Mouse (Mus musculus) CH12.LX (cell line): ENCODE data around the gene Olfr270. TPM values are rescaled to one million over a fixed set of nuclear protein-coding genes. Genes with fewer than 3 reads are reported as not detected.

Source experiments
- DNase-seq: peaks from one replicate; pipeline ENCODE4 v3.0.0-alpha.2; 2013; ENCODE audit errors: extremely low read depth
- H3K27ac ChIP-seq: 2 replicates; pipeline ENCODE4 v1.5.1; 2012; ENCODE audit warnings: low read depth, mild to moderate bottlenecking, control low read depth, moderate library complexity; ENCODE audit not compliant: insufficient read depth
- H3K27me3 ChIP-seq: replicated peaks from 2 replicates; pipeline ENCODE3; 2012; ENCODE audit warnings: inconsistent platforms
- H3K36me3 ChIP-seq, 2 experiments: replicated peaks in 1 of 2; 2 replicates each; pipeline versions ENCODE3 to v1.6.1; 2012; ENCODE audit warnings: inconsistent platforms in 1 of 2, low read length in 1 of 2, mild to moderate bottlenecking in 1 of 2, mixed read lengths in 1 of 2, moderate library complexity in 1 of 2; ENCODE audit not compliant: control insufficient read depth in 1 of 2, insufficient read depth in 1 of 2
- H3K4me1 ChIP-seq, 2 experiments: 2 replicates each; pipeline ENCODE4 v1.6.1; 2012; ENCODE audit warnings: inconsistent platforms in 1 of 2, moderate library complexity in 1 of 2; ENCODE audit not compliant: insufficient read depth in 2 of 2, control insufficient read depth in 1 of 2
- H3K4me2 ChIP-seq: 2 replicates; pipeline ENCODE4 v1.6.1; 2012; ENCODE audit warnings: low read depth, mild to moderate bottlenecking, control low read depth; ENCODE audit not compliant: poor library complexity, insufficient read depth, severe bottlenecking
- H3K4me3 ChIP-seq, 3 experiments: fragments of 150-350 bp in 1 of 3; sonication (generic) in 1 of 3; replicated peaks in 1 of 3; 2 replicates each; pipeline versions ENCODE3 to v1.5.1; 2011 to 2012; ENCODE audit warnings: low read depth in 2 of 3, low read length in 2 of 3, mild to moderate bottlenecking in 2 of 3, moderate library complexity in 2 of 3, control low read depth in 1 of 3, improper control_type of control experiment in 1 of 3, inconsistent platforms in 1 of 3, mixed read lengths in 1 of 3; ENCODE audit not compliant: poor library complexity in 1 of 3
- H3K79me2 ChIP-seq: replicated peaks from 2 replicates; pipeline ENCODE4 v1.6.1; 2012; ENCODE audit warnings: mild to moderate bottlenecking, moderate library complexity; ENCODE audit not compliant: control insufficient read depth, poor library complexity, insufficient read depth, severe bottlenecking; ENCODE audit errors: extremely low read depth
- H3K9ac ChIP-seq: 2 replicates; pipeline ENCODE4 v1.6.1; 2012; ENCODE audit warnings: low read depth, mild to moderate bottlenecking, control low read depth, moderate library complexity; ENCODE audit not compliant: insufficient read depth
- H3K9me3 ChIP-seq: replicated peaks from 2 replicates; pipeline ENCODE3; 2012; ENCODE audit warnings: low read length, inconsistent platforms, mixed read lengths
- CHD2 ChIP-seq: IDR thresholded peaks from 2 replicates; pipeline ENCODE4 v1.6.1; 2011; ENCODE audit warnings: low read length, improper control_type of control experiment
- CTCF ChIP-seq, 2 experiments: IDR thresholded peaks in 1 of 2; conservative IDR thresholded peaks in 1 of 2; 2 replicates each; pipeline ENCODE4 v1.5.1; 2011 to 2012; ENCODE audit warnings: low read depth in 2 of 2, low read length in 2 of 2, improper control_type of control experiment in 1 of 2, inconsistent platforms in 1 of 2, mild to moderate bottlenecking in 1 of 2, moderate library complexity in 1 of 2
- ELF1 ChIP-seq: IDR thresholded peaks from 2 replicates; pipeline ENCODE4 v1.6.1; 2014; ENCODE audit warnings: low read depth, mild to moderate bottlenecking, inconsistent platforms, low read length, improper control_type of control experiment
- ETS1 ChIP-seq: conservative IDR thresholded peaks from 2 replicates; pipeline ENCODE4 v1.6.1; 2012; ENCODE audit warnings: low read depth, mild to moderate bottlenecking, inconsistent platforms, low read length, improper control_type of control experiment, moderate library complexity
- GABPA ChIP-seq: IDR thresholded peaks from 2 replicates; pipeline ENCODE4 v1.6.1; 2012; ENCODE audit warnings: low read depth, low read length, improper control_type of control experiment, inconsistent platforms; ENCODE audit not compliant: insufficient replicate concordance
- HCFC1 ChIP-seq: IDR thresholded peaks from 2 replicates; pipeline ENCODE4 v1.6.1; 2012; ENCODE audit warnings: low read depth, mild to moderate bottlenecking, inconsistent platforms, low read length, improper control_type of control experiment
- JUN ChIP-seq: IDR thresholded peaks from 2 replicates; pipeline ENCODE4 v1.6.1; 2011; ENCODE audit warnings: low read depth, mild to moderate bottlenecking, low read length, improper control_type of control experiment, moderate library complexity; ENCODE audit not compliant: insufficient read depth
- MAFK ChIP-seq: IDR thresholded peaks from 2 replicates; pipeline ENCODE4 v1.6.1; 2011; ENCODE audit warnings: low read length, improper control_type of control experiment; ENCODE audit not compliant: insufficient replicate concordance
- MAZ ChIP-seq: IDR thresholded peaks from 2 replicates; pipeline ENCODE4 v1.6.1; 2012; ENCODE audit warnings: low read depth, mild to moderate bottlenecking, inconsistent platforms, low read length, improper control_type of control experiment, moderate library complexity
- MXI1 ChIP-seq: IDR thresholded peaks from 2 replicates; pipeline ENCODE4 v1.6.1; 2011; ENCODE audit warnings: mild to moderate bottlenecking, low read depth, low read length, improper control_type of control experiment
- PAX5 ChIP-seq: IDR thresholded peaks from 2 replicates; pipeline ENCODE4 v1.6.1; 2012; ENCODE audit warnings: low read length, inconsistent platforms, mixed read lengths
- POLR2A ChIP-seq: IDR thresholded peaks from 2 replicates; pipeline ENCODE4 v1.6.1; 2011; ENCODE audit warnings: low read depth, mild to moderate bottlenecking, improper control_type of control experiment, low read length
- RAD21 ChIP-seq: IDR thresholded peaks from 2 replicates; pipeline ENCODE4 v1.6.1; 2011; ENCODE audit warnings: low read depth, mild to moderate bottlenecking, low read length, improper control_type of control experiment, moderate library complexity
- SIN3A ChIP-seq: IDR thresholded peaks from 2 replicates; pipeline ENCODE4 v1.6.1; 2012; ENCODE audit warnings: low read length, improper control_type of control experiment, inconsistent platforms
- SMC3 ChIP-seq: IDR thresholded peaks from 2 replicates; pipeline ENCODE4 v1.6.1; 2011; ENCODE audit warnings: low read depth, low read length, improper control_type of control experiment
- TBP ChIP-seq: conservative IDR thresholded peaks from 2 replicates; pipeline ENCODE4 v1.6.1; 2011; ENCODE audit warnings: low read depth, low read length, improper control_type of control experiment
- TCF12 ChIP-seq: IDR thresholded peaks from 2 replicates; pipeline ENCODE4 v1.6.1; 2014; ENCODE audit warnings: low read depth, mild to moderate bottlenecking, inconsistent platforms, low read length, improper control_type of control experiment
- dilution Hi-C: fragments of 300-500 bp; cut with MboI; formaldehyde crosslinking; loops from 2 replicates; pipeline ENCODE4 v1.14.3; 2020; ENCODE audit warnings: low sequenced_read_pairs; ENCODE audit not compliant: extremely low pct_unique_long_range_greater_than_20kb, extremely low pct_ligation_motif_present
- in situ Hi-C: fragments of 300-500 bp; cut with MboI; formaldehyde crosslinking; loops from 3 replicates; pipeline ENCODE4 v1.14.3; 2019; ENCODE audit warnings: low sequenced_read_pairs, low pct_ligation_motif_present, low pct_unique_long_range_greater_than_20kb, mixed read lengths
- polyA plus RNA-seq: library from polyadenylated mRNA; unstranded; fragments of >175 nt; gene quantifications from 2 replicates; pipeline ENCODE4 v1.2.1, GENCODE M21; 2012; ENCODE audit warnings: low read depth; ENCODE audit not compliant: insufficient read length
- total RNA-seq, 2 experiments: library from RNA; depleted of rRNA; stranded (reverse); fragments of 300-350 nt in 1 of 2; fragments of >200 nt in 1 of 2; gene quantifications; 2 replicates each; pipeline ENCODE4 v1.2.3; 2012 to 2014

Olfr270 gene
- total and polyA plus RNA-seq, 3 experiments: not detected

DNA sequence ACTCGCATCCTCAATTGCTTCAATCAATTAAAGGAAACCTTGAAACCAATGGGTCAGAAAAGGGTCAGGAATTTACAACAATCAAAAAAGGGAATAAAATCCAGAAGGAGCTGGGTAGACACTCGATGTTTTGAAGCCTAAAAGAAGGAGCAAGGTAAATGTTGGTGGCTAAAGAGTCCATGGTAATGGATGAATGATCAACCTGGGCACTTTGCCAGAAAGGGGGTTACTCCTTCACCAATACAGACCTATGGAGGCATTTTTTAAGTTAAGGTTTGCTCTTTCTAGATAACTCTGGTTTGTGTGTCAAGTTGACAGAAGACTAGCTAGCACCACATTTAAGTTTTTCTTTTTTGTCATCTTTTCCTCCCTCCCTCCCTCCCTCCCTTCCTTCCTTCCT, 15.3 kb upstream of the Olfr270 start:
- peaks cover 0 to 8% of the 10 kb centered on the region in 2 experiments; a peak in 1 of 4 replicates for H3K4me1 ChIP-seq
- H3K4me3 ChIP-seq: no peak overlapping the region
- no peak overlapping the region for H3K4me2 ChIP-seq
- H3K27me3 ChIP-seq: no peaks in the 10 kb centered on the region
- no peaks in the 10 kb centered on the region for H3K9me3 ChIP-seq
- H3K9ac ChIP-seq: no peak overlapping the region
- no peak for DNase-seq
- dilution Hi-C loops (no loop called here), in situ Hi-C loops (no loop called here)
- no peaks in the 10 kb centered on the region for H3K79me2 ChIP-seq
- no peaks in the 10 kb centered on the region for H3K36me3 ChIP-seq
- TF ChIP-seq SIN3A: no peak
- no peak for TF ChIP-seq CHD2
- no peak for TF ChIP-seq MAZ
- TF ChIP-seq PAX5: no peak
- TF ChIP-seq MXI1: no peak
- no peak for TF ChIP-seq POLR2A
- TF ChIP-seq ELF1: no peak
- no peak overlapping the region for H3K27ac ChIP-seq

DNA sequence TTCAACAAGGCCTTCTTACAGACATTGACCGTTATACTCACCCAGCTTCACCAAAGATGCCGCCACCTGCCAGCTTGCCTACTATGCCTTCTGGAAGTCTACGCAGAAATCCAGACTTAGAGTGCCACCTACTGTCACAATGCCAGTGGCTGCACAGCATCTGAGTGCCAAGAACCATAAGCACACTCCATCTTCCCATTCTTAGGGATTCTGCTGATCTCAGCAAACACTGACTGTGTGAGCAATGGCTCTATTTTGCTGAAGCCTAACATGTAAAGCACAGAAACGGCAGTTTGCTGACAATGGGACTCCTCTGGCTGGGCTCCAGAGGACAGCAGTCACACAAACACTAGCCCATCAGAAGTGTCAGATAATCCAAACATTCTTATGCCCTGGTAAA, 5.7 kb upstream of the Olfr270 start:
- Histone ChIP-seq H3K27ac (no peak overlapping the region), H3K4me3 (no peak overlapping the region), H3K9me3 (no peaks in the 10 kb centered on the region), H3K79me2 (no peaks in the 10 kb centered on the region), H3K4me1 (peaks cover 0 to 3% of the 10 kb centered on the region in 2 experiments; a peak in 1 of 4 replicates), H3K9ac (no peak overlapping the region), H3K4me2 (no peak overlapping the region), H3K27me3 (no peaks in the 10 kb centered on the region), H3K36me3 (no peaks in the 10 kb centered on the region)
- in situ Hi-C loops: no loop called here
- dilution Hi-C loops: no loop called here
- peak; percentile 50 for DNase-seq
- TF ChIP-seq GABPA (no peak), CTCF (conservative IDR thresholded peaks at IDR 0.05 in 1 of 2, IDR thresholded peaks at IDR 0.05 in 1 of 2; ENCODE audit: low read depth in 2 of 2, low read length in 2 of 2) (peak in 1 of 2 experiments; percentile 76; a peak in 3 of 4 replicates), RAD21 (peak; percentile 77), SMC3 (peak; percentile 54), MAFK (peak; percentile 81), TBP (no peak)

DNA sequence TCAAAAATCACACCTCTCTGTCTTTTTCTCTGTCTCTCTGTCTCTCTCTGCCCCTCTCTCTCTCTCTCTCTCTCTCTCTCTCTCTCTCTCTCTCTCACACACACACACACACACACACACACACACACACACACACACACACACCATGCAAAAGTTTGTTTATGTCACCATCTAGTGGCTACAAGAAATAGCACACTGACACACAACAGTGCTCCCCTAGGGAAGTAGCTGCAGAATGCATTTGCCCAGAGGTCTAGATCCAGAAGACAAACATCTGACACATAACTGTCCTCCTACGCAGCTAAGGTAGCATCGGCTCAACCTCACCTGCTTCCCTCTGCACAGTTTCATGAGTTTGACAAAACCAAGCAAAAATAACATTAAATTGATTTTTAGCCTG, 20.9 kb downstream of the Olfr270 start:
- no peak for TF ChIP-seq ETS1
- no peak for TF ChIP-seq TCF12
- TF ChIP-seq SMC3: peak; percentile 27
- TF ChIP-seq MAFK: no peak
- peak in 1 of 2 experiments; percentile 66; a peak in 3 of 4 replicates for TF ChIP-seq CTCF (conservative IDR thresholded peaks at IDR 0.05 in 1 of 2, IDR thresholded peaks at IDR 0.05 in 1 of 2; ENCODE audit: low read depth in 2 of 2, low read length in 2 of 2)
- peak; percentile 45 for TF ChIP-seq RAD21
- no peak for TF ChIP-seq HCFC1
- no peak for TF ChIP-seq JUN
- TF ChIP-seq, all 38 proteins: peak for 3
- H3K4me1 ChIP-seq: no peaks in the 10 kb centered on the region
- H3K4me3 ChIP-seq: no peak overlapping the region
- H3K36me3 ChIP-seq: no peaks in the 10 kb centered on the region
- no peaks in the 10 kb centered on the region for H3K79me2 ChIP-seq
- H3K27me3 ChIP-seq: no peaks in the 10 kb centered on the region
- H3K9ac ChIP-seq: no peak overlapping the region
- dilution Hi-C loops: no loop called here
- no peak overlapping the region for H3K4me2 ChIP-seq
- no peaks in the 10 kb centered on the region for H3K9me3 ChIP-seq
- H3K27ac ChIP-seq: no peak overlapping the region
- peak; percentile 54 for DNase-seq
- in situ Hi-C loops: no loop called here
